In genomic region chr10:127040569-127041214, GRCm38 (mm10) we compare ENCODE assay signal across 8 mouse cellular contexts. TPM values are rescaled to one million over a fixed set of nuclear protein-coding genes. Genes with fewer than 3 reads are reported as not detected.
DNase-seq lines count a peak whose midpoint lies in the region; ATAC-seq and TF ChIP-seq lines count a peak whose summit lies in the region.

No protein-coding gene starts in this region.

- ATAC-seq in lung, postnatal 0 days = no peak
- ATAC-seq in limb, embryonic 15.5 days (ENCODE audit: insufficient number of reproducible peaks, low FRiP score, low TSS enrichment, low read depth) = no peak

- peak overlapping the region; percentile 46 for H3K9ac ChIP-seq in lung, postnatal 0 days (replicated peaks; ENCODE audit: low read depth)
- H3K9ac ChIP-seq in limb, embryonic 15.5 days = peak overlapping the region; percentile 75

- H3K36me3 ChIP-seq in lung, postnatal 0 days (ENCODE audit: insufficient read depth, low read length) = no peaks in the 10 kb centered on the region
- H3K36me3 ChIP-seq in hindbrain, embryonic 10.5 days = peaks cover 23% of the 10 kb centered on the region
- peaks cover 19% of the 10 kb centered on the region for H3K36me3 ChIP-seq in limb, embryonic 15.5 days

- WGBS in lung, postnatal 0 days = 2% methylated on average over 20 of the region's 20 CpGs
- 2% methylated on average over 20 of the region's 20 CpGs for WGBS in hindbrain, embryonic 10.5 days
- 1% methylated on average over 20 of the region's 20 CpGs for WGBS in limb, embryonic 15.5 days

- peak overlapping the region; percentile 97 for H3K4me2 ChIP-seq in lung, postnatal 0 days (replicated peaks; ENCODE audit: low read depth, low read length)
- peak overlapping the region; percentile 93 for H3K4me2 ChIP-seq in limb, embryonic 15.5 days

- TF ChIP-seq CTCF in lung, postnatal 0 days (IDR thresholded peaks at IDR 0.05) = no peak

- H3K27ac ChIP-seq in lung, postnatal 0 days (ENCODE audit: low read length) = no peak overlapping the region
- H3K27ac ChIP-seq in hindbrain, embryonic 10.5 days = peak overlapping the region; percentile 89
- peak overlapping the region; percentile 94 for H3K27ac ChIP-seq in limb, embryonic 15.5 days

- peak; percentile 34 to 38 for DNase-seq in cerebellum, adult 18-20 months
- no peak for DNase-seq in cerebellum, adult 9-10 months
- peak; percentile 36 for DNase-seq in lung, postnatal 0 days (ENCODE audit: low spot score)
- DNase-seq in lung, postnatal 14 days = no peak
- DNase-seq in hindbrain, embryonic 10.5 days (ENCODE audit: low spot score) = no peak
- peak; percentile 49 for DNase-seq in right cerebral cortex, postnatal 25 days
- DNase-seq in spleen, adult 18-20 months = no peak

- H3K27me3 ChIP-seq in lung, postnatal 0 days (replicated peaks; ENCODE audit: insufficient read depth, low read length) = no peaks in the 10 kb centered on the region
- H3K27me3 ChIP-seq in hindbrain, embryonic 10.5 days (ENCODE audit: insufficient read depth, poor library complexity, severe bottlenecking) = peaks cover 20% of the 10 kb centered on the region
- H3K27me3 ChIP-seq in limb, embryonic 15.5 days = no peaks in the 10 kb centered on the region

- H3K9me3 ChIP-seq in lung, postnatal 0 days (ENCODE audit: low read length) = no peaks in the 10 kb centered on the region
- H3K9me3 ChIP-seq in hindbrain, embryonic 10.5 days = no peaks in the 10 kb centered on the region
- H3K9me3 ChIP-seq in limb, embryonic 15.5 days = no peaks in the 10 kb centered on the region

- peaks cover 3% of the 10 kb centered on the region; the same call in 1 of the 2 replicates for H3K4me1 ChIP-seq in lung, postnatal 0 days (ENCODE audit: insufficient read depth, low read depth, low read length)
- H3K4me1 ChIP-seq in hindbrain, embryonic 10.5 days (replicated peaks) = peaks cover 24% of the 10 kb centered on the region
- H3K4me1 ChIP-seq in limb, embryonic 15.5 days = peaks cover 14% of the 10 kb centered on the region; the same call in 1 of the 2 replicates

- peak overlapping the region; percentile 69 for H3K4me3 ChIP-seq in lung, postnatal 0 days (ENCODE audit: low read depth, low read length)
- H3K4me3 ChIP-seq in hindbrain, embryonic 10.5 days = peak overlapping the region; percentile 83
- peak overlapping the region; percentile 92 for H3K4me3 ChIP-seq in limb, embryonic 15.5 days

- TF ChIP-seq EP300 in lung, postnatal 0 days (IDR thresholded peaks at IDR 0.05) = no peak

RNA-seq across cellular contexts. Expression of gene Mettl1, which starts 0.5 kb away (rescaled TPM):
- polyA plus RNA-seq in lung, postnatal 0 days (2015; fragmentation: Nextera tagmentation; extraction: Ambion mirVana) = 12.9 and 13.6 TPM in 2 replicates
- polyA plus RNA-seq in hindbrain, embryonic 10.5 days (2016; fragmentation: Nextera tagmentation; extraction: Ambion mirVana) = 39.2 and 51.0 TPM in 2 replicates
- polyA plus RNA-seq in limb, embryonic 15.5 days (2015; fragmentation: Nextera tagmentation; extraction: Ambion mirVana) = 58.6 and 61.8 TPM in 2 replicates

RNA-seq across cellular contexts. Expression of gene Eef1akmt3, which starts 0.6 kb away (rescaled TPM):
- polyA plus RNA-seq in lung, postnatal 0 days (2015; fragmentation: Nextera tagmentation; extraction: Ambion mirVana) = 0.27 and 0.30 TPM in 2 replicates
- polyA plus RNA-seq in hindbrain, embryonic 10.5 days (2016; fragmentation: Nextera tagmentation; extraction: Ambion mirVana) = 0.07 and 0.25 TPM in 2 replicates
- 1.9 and 2.0 TPM in 2 replicates for polyA plus RNA-seq in limb, embryonic 15.5 days (2015; fragmentation: Nextera tagmentation; extraction: Ambion mirVana)

RNA-seq across cellular contexts. Expression of gene Cyp27b1, which starts 7.4 kb away (rescaled TPM):
- polyA plus RNA-seq in lung, postnatal 0 days (2015; fragmentation: Nextera tagmentation; extraction: Ambion mirVana) = 0.13 TPM in 1 of 2 replicates, not detected in the other
- 0.06 and 0.34 TPM in 2 replicates for polyA plus RNA-seq in hindbrain, embryonic 10.5 days (2016; fragmentation: Nextera tagmentation; extraction: Ambion mirVana)
- 0.12 and 0.32 TPM in 2 replicates for polyA plus RNA-seq in limb, embryonic 15.5 days (2015; fragmentation: Nextera tagmentation; extraction: Ambion mirVana)

RNA-seq across cellular contexts. Expression of gene Tsfm, which starts 10.1 kb away (rescaled TPM):
- polyA plus RNA-seq in lung, postnatal 0 days (2015; fragmentation: Nextera tagmentation; extraction: Ambion mirVana) = 39.1 and 42.3 TPM in 2 replicates
- polyA plus RNA-seq in hindbrain, embryonic 10.5 days (2016; fragmentation: Nextera tagmentation; extraction: Ambion mirVana) = 91.4 and 97.4 TPM in 2 replicates
- polyA plus RNA-seq in limb, embryonic 15.5 days (2015; fragmentation: Nextera tagmentation; extraction: Ambion mirVana) = 69.6 and 71.6 TPM in 2 replicates

RNA-seq across cellular contexts. Expression of gene March9, which starts 19.3 kb away (rescaled TPM):
- 0.63 and 0.86 TPM in 2 replicates for polyA plus RNA-seq in lung, postnatal 0 days (2015; fragmentation: Nextera tagmentation; extraction: Ambion mirVana)
- 1.2 and 1.6 TPM in 2 replicates for polyA plus RNA-seq in hindbrain, embryonic 10.5 days (2016; fragmentation: Nextera tagmentation; extraction: Ambion mirVana)
- 1.2 and 1.7 TPM in 2 replicates for polyA plus RNA-seq in limb, embryonic 15.5 days (2015; fragmentation: Nextera tagmentation; extraction: Ambion mirVana)

Comparison
In these comparisons a context has a peak if more than half of its experiments do, and no peak if none do; other contexts are left out.
1. DNase-seq: peak in cerebellum, adult 18-20 months (2 of 2), lung, postnatal 0 days (single experiment) and right cerebral cortex, postnatal 25 days (single experiment); none in cerebellum, adult 9-10 months (single experiment), lung, postnatal 14 days (single experiment), hindbrain, embryonic 10.5 days (single experiment) and spleen, adult 18-20 months (0 of 2).
2. Peak in every context shown above with its lines, with median percentiles within 50 percentile points of each other: H3K4me3 ChIP-seq.